Mouse (Mus musculus): ENCODE data around the gene Vps37b. TPM values are rescaled to one million over a fixed set of nuclear protein-coding genes. Genes with fewer than 3 reads are reported as not detected.
A peak's percentile ranks its signal among the peaks of the same experiment; 100 is the strongest.

The Vps37b gene
- polyA plus RNA-seq, 1 experiment: 46.6 TPM

GRCm38 (mm10) chr5:124045453-124046010, 13.5 kb upstream of the Vps37b start:
- no peaks in the 10 kb centered on the region for H3K36me3 ChIP-seq (ENCODE audit: control insufficient read depth, insufficient read depth, low read length)
- no peak overlapping the region for H3K27ac ChIP-seq (ENCODE audit: control insufficient read depth, insufficient read depth, low read depth, low read length)
- peaks cover 2% of the 10 kb centered on the region; the same call in 1 of the 2 replicates for H3K4me1 ChIP-seq (ENCODE audit: control insufficient read depth, insufficient read depth, low read length)
- no peak overlapping the region for H3K4me3 ChIP-seq (ENCODE audit: control insufficient read depth, low read depth, low read length)
- H3K27me3 ChIP-seq (ENCODE audit: control insufficient read depth, insufficient read depth, low read length): no peaks in the 10 kb centered on the region
- no peak for TF ChIP-seq POLR2A (IDR thresholded peaks at IDR 0.05; ENCODE audit: control insufficient read depth, low read depth, low read length)
- TF ChIP-seq CTCF (IDR thresholded peaks at IDR 0.05; ENCODE audit: control insufficient read depth, insufficient read depth, insufficient replicate concordance, low read depth, low read length): no peak

- TF ChIP-seq POLR2A (IDR thresholded peaks at IDR 0.05; ENCODE audit: control insufficient read depth, low read depth, low read length) (no peak), CTCF (IDR thresholded peaks at IDR 0.05; ENCODE audit: control insufficient read depth, insufficient read depth, insufficient replicate concordance, low read depth, low read length) (no peak)
- Histone ChIP-seq H3K4me1 (ENCODE audit: control insufficient read depth, insufficient read depth, low read length) (peaks cover 2% of the 10 kb centered on the region; the same call in 1 of the 2 replicates), H3K4me3 (ENCODE audit: control insufficient read depth, low read depth, low read length) (no peak overlapping the region), H3K27me3 (ENCODE audit: control insufficient read depth, insufficient read depth, low read length) (no peaks in the 10 kb centered on the region), H3K27ac (ENCODE audit: control insufficient read depth, insufficient read depth, low read depth, low read length) (no peak overlapping the region; the same call in 1 of the 2 replicates), H3K36me3 (ENCODE audit: control insufficient read depth, insufficient read depth, low read length) (no peaks in the 10 kb centered on the region)
Measured at GRCm38 (mm10) chr5:124043999-124044398, 11.9 kb upstream of the Vps37b start.

- peak; percentile 27; the same call in 1 of the 2 replicates for TF ChIP-seq POLR2A (IDR thresholded peaks at IDR 0.05; ENCODE audit: control insufficient read depth, low read depth, low read length)
- TF ChIP-seq CTCF (IDR thresholded peaks at IDR 0.05; ENCODE audit: control insufficient read depth, insufficient read depth, insufficient replicate concordance, low read depth, low read length): no peak
- Histone ChIP-seq H3K27me3 (ENCODE audit: control insufficient read depth, insufficient read depth, low read length) (no peaks in the 10 kb centered on the region), H3K4me3 (ENCODE audit: control insufficient read depth, low read depth, low read length) (no peak overlapping the region), H3K4me1 (ENCODE audit: control insufficient read depth, insufficient read depth, low read length) (peaks cover 2% of the 10 kb centered on the region; the same call in 1 of the 2 replicates), H3K27ac (ENCODE audit: control insufficient read depth, insufficient read depth, low read depth, low read length) (peak overlapping the region; percentile 73), H3K36me3 (ENCODE audit: control insufficient read depth, insufficient read depth, low read length) (no peaks in the 10 kb centered on the region)
Measured at GRCm38 (mm10) chr5:124043212-124043978, 11.3 kb upstream of the Vps37b start.

- peak overlapping the region; percentile 28 for H3K27ac ChIP-seq (ENCODE audit: control insufficient read depth, insufficient read depth, low read depth, low read length)
- H3K4me1 ChIP-seq (ENCODE audit: control insufficient read depth, insufficient read depth, low read length): peaks cover 2% of the 10 kb centered on the region; the same call in 1 of the 2 replicates
- TF ChIP-seq POLR2A (IDR thresholded peaks at IDR 0.05; ENCODE audit: control insufficient read depth, low read depth, low read length) (no peak), CTCF (IDR thresholded peaks at IDR 0.05; ENCODE audit: control insufficient read depth, insufficient read depth, insufficient replicate concordance, low read depth, low read length) (no peak)
- H3K27me3 ChIP-seq (ENCODE audit: control insufficient read depth, insufficient read depth, low read length): no peaks in the 10 kb centered on the region
- H3K4me3 ChIP-seq (ENCODE audit: control insufficient read depth, low read depth, low read length): no peak overlapping the region
- H3K36me3 ChIP-seq (ENCODE audit: control insufficient read depth, insufficient read depth, low read length): no peaks in the 10 kb centered on the region
Measured at GRCm38 (mm10) chr5:124041097-124041496, 9.0 kb upstream of the Vps37b start.

- TF ChIP-seq POLR2A (IDR thresholded peaks at IDR 0.05; ENCODE audit: control insufficient read depth, low read depth, low read length): no peak
- TF ChIP-seq CTCF (IDR thresholded peaks at IDR 0.05; ENCODE audit: control insufficient read depth, insufficient read depth, insufficient replicate concordance, low read depth, low read length): no peak
- H3K4me1 ChIP-seq (ENCODE audit: control insufficient read depth, insufficient read depth, low read length): peaks cover 2% of the 10 kb centered on the region; the same call in 1 of the 2 replicates
- no peaks in the 10 kb centered on the region for H3K36me3 ChIP-seq (ENCODE audit: control insufficient read depth, insufficient read depth, low read length)
- no peak overlapping the region for H3K27ac ChIP-seq (ENCODE audit: control insufficient read depth, insufficient read depth, low read depth, low read length)
- H3K4me3 ChIP-seq (ENCODE audit: control insufficient read depth, low read depth, low read length): no peak overlapping the region
- no peaks in the 10 kb centered on the region for H3K27me3 ChIP-seq (ENCODE audit: control insufficient read depth, insufficient read depth, low read length)
Measured at GRCm38 (mm10) chr5:124039602-124040001, 7.5 kb upstream of the Vps37b start.

GRCm38 (mm10) chr5:124036836-124037235, 4.8 kb upstream of the Vps37b start:
- no peak overlapping the region for H3K27ac ChIP-seq (ENCODE audit: control insufficient read depth, insufficient read depth, low read depth, low read length)
- no peaks in the 10 kb centered on the region for H3K27me3 ChIP-seq (ENCODE audit: control insufficient read depth, insufficient read depth, low read length)
- H3K36me3 ChIP-seq (ENCODE audit: control insufficient read depth, insufficient read depth, low read length): no peaks in the 10 kb centered on the region
- TF ChIP-seq CTCF (IDR thresholded peaks at IDR 0.05; ENCODE audit: control insufficient read depth, insufficient read depth, insufficient replicate concordance, low read depth, low read length): no peak
- no peak for TF ChIP-seq POLR2A (IDR thresholded peaks at IDR 0.05; ENCODE audit: control insufficient read depth, low read depth, low read length)
- peaks cover 2% of the 10 kb centered on the region; the same call in 1 of the 2 replicates for H3K4me1 ChIP-seq (ENCODE audit: control insufficient read depth, insufficient read depth, low read length)
- H3K4me3 ChIP-seq (ENCODE audit: control insufficient read depth, low read depth, low read length): no peak overlapping the region

- Histone ChIP-seq H3K4me1 (ENCODE audit: control insufficient read depth, insufficient read depth, low read length) (peaks cover 3% of the 10 kb centered on the region; the same call in 1 of the 2 replicates), H3K4me3 (ENCODE audit: control insufficient read depth, low read depth, low read length) (no peak overlapping the region), H3K27me3 (ENCODE audit: control insufficient read depth, insufficient read depth, low read length) (no peaks in the 10 kb centered on the region), H3K36me3 (ENCODE audit: control insufficient read depth, insufficient read depth, low read length) (no peaks in the 10 kb centered on the region), H3K27ac (ENCODE audit: control insufficient read depth, insufficient read depth, low read depth, low read length) (no peak overlapping the region)
- TF ChIP-seq POLR2A (IDR thresholded peaks at IDR 0.05; ENCODE audit: control insufficient read depth, low read depth, low read length) (no peak), CTCF (IDR thresholded peaks at IDR 0.05; ENCODE audit: control insufficient read depth, insufficient read depth, insufficient replicate concordance, low read depth, low read length) (no peak)
Measured at GRCm38 (mm10) chr5:124036341-124036740, 4.3 kb upstream of the Vps37b start.
